Mouse (Mus musculus) erythroblast, embryonic 14.5 days (primary cell): ENCODE measurements around the gene Selenbp2.

Experiments used
- GATA1 ChIP-seq: IDR thresholded peaks from 2 replicates; pipeline ENCODE4 v1.6.1; 2012; ENCODE audit warnings: low read length, inconsistent platforms, mixed read lengths
- TAL1 ChIP-seq: IDR thresholded peaks from 3 replicates; pipeline ENCODE4 v1.6.1; 2012; ENCODE audit warnings: low read length, inconsistent platforms, mixed read lengths

- TF ChIP-seq GATA1 (no peak), TAL1 (no peak)
Measured at GRCm38 (mm10) chr3:94693329-94693825, at the start of gene Selenbp2.
